Mouse (Mus musculus) granulocyte monocyte progenitor cell, adult 5-6 weeks (primary cell): ENCODE measurements at regions not wholly inside any gene's neighbourhood (a gene's known extent, or its start where the extent isn't known, plus 50 kb on each side); places are given as distances from the start of the nearest gene placed in this dataset.

ENCODE experiments used
- ATAC-seq: replicated peaks from 2 replicates; pipeline ENCODE4 v1.8.0; 2016; ENCODE audit warnings: mild to moderate bottlenecking, moderate TSS enrichment, inconsistent platforms; ENCODE audit not compliant: poor library complexity, severe bottlenecking

DNA sequence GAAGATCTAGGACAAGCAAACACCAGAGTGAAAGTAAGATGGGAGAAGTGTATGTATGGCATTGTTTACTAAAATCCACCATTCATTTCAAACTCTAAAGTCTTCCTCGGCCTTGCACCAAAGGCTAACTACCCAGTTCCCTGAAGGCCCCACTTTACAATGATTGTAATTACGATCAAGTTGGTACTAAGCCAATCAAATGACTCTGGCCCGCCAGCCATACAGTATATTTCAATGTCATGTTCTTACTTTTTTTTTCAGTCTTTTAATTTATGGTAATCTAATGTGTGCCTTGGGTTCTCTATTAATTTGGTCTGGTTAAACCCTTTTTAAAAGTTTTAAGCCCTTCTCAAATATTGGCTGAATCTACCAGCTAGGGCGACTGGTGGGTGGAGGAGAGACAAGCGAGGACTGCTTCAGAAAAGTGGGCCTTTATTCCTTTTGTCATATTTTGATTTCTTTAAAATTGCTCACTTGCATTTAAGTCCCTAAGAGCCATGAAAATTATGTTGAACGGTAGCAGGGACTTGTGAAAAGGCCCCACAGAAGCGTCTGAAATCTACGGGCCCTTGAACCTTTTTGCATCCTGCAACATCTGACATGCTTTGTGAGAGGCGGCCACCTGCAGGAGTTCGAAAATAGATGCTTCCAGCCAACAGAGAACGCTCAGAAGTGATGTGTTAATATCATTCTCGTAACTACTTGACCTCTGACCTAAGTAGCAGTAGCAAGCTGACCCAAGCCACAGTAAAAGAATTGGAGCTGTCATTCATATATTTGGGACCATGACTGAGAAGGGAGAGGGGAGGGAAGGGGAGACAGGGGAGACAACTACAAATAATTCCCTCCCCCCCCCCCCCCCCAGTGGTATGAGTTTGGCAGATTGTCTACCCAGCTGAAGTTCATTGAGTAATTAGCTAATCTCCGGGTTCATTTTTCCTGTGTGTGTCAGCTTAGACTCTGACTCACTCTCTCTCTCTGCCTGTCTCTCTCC is 197.2 kb downstream of the Cdca7 start:
- no peak for ATAC-seq

DNA sequence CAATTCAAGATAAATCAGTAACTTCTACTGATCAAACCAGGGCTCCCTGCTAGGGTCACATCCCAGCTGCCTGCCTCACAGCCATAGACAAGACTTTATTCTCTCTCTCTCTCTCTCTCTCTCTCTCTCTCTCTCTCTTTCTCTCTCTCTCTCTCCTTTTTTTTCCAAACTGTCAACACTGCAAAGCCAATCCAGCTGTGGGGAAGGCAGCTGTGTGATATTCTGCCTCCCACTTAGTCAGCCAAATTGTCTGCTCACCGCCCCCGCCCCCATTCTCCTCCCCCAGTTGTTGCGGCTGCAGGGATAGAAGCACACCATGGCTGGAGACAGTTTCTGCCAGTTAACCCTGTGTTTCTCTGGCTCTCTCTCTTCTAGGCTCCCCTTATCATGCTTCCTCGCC is 198.3 kb downstream of the Cdca7 start:
- ATAC-seq = no peak

GRCm38 (mm10) chr2:72674856-72675440 is 199.0 kb downstream of the Cdca7 start:
- no peak for ATAC-seq

DNA sequence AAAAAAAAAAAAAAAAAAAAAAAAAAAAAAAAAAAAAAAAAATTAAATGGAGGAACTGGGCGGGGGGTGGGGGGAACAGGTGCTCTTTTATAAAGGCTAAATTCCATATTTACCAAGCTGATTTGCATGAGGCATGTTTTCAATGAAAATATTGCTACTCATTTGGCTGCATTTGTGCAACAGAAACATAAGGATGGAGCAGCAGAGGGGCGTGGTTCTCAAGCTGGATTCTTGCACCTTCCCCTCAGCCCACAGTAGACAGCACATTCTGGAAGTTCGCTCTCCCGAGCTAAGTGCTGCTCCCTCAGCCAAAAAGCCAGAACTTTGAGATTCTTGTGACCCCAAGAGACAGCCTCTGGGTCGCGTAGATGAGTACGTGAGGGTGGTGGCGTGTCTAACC is 201.8 kb downstream of the Cdca7 start:
- ATAC-seq = no peak

- ATAC-seq = no peak
These were observed 212.1 kb downstream of the Cdca7 start for GRCm38 (mm10) chr2:72688031-72688430.

DNA sequence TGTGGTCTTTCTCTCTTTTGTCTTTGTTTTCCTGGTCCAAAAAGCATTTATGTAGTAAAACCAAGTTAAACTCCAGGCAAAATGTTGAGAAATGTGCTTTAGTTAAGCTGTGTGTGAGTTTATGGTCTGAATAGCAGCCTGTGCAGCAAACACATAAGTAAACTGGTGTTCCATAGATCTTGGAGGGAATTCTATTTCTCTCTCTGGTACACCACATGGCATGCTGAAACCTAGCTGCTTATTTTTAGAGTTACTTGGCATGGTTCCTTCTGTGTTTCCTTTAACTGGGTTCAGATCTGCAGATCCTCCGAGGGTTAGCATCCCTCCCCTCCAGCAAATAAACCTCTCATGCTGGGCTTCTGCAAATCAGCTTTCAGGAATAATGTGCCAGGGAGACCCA is 225.1 kb downstream of the Cdca7 start:
- no peak for ATAC-seq

DNA sequence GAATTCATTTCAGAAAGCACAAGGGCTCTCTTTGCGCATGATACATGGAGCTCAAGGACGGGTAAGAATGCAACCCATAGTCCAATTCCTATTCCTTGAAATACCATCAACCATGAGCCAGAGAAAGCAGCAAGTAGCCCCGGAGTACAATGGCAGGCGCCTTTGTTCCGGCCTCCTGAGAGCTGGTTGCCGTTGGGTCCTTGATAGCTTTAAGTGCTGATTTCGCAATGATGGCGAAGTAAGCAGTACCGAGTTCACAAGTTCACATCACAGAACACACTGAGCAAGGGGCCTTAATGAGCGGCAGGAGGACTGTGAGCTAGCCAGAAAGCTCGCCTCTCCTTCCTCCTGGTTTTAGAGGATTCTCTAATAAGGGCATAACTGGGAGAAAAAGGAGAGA is 227.3 kb downstream of the Cdca7 start:
- no peak for ATAC-seq

DNA sequence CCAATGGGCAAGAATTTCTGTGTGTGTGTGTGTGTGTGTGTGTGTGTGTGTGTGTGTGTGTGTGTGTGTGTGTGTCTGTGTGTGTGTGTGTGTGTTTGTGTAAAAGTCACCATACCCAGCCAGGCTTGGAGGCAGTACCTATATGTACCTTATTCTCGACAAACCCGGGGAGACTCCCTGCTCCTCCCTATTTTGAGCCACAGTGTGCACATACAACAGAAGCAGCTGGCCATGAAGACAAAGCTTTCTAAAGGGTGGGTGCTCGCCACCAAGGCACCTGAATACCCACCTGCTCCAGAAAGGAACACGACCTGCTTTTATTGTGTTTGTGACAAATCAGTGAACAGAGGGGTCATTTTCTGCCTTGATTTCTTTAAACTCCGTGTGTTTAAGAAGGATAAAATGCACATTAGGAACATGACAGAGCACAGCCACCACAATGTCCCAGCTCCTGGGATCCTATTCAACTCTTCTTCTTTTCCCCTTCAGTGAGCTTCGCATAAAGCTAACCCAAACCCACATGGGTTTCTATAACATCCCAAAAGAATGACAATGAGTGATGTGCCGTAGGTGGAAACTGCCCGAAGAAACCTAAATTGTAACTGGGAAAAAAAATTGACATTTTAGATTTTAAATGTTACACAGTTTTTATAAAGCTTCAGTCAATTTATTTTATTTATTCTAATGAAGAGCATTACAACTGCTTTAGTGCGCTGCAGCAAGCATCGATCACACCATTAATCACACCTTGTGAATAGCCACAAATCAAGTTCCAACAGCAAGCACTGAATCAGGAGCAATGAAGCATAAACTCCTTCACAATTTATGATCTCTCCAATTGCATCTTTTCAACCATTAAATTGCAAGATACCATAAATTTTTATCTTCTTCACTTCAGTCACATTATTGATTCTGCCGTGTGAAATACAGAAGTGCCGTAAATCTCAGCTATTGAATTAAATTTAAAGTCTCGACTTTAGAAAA is 232.0 kb downstream of the Cdca7 start:
- ATAC-seq = no peak

DNA sequence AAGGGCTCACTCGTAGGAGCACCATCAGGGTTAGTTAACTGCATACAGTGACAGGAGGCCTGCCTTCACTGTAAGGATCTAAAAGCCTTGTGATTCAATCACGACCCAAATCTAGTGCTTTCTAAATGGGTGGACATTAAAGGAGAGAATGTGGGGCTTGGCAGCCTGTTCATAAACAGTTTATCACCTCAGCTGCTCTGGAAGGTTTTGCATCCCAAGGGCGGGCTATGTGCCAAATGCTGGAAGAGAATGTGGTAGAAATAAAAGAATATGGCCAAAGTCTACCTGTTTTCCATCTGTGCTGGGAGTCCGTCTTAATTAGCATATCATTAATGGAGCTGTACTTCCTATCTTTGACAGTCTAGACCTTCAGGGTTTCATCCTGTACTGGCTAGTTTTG is 241.0 kb downstream of the Cdca7 start:
- no peak for ATAC-seq

DNA sequence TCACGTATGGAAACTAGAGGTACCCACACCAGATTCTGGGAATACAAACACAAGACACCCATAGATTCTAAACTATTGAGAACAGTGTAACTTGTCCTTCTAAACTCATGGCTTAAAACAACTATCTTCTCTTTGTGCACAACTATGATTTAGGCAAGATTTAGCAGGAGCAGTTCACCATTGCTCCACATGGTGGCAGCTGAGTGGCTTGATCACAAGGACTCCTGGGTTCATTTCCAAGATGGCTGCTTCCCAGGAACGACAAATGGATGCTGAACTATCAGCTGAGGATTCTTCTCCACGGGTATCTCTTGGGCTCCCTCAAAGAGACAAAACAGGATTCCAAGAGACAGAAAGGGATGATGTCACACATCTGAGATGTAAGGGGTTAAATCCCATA is 251.5 kb downstream of the Sp3 start:
- peak; percentile 79 for ATAC-seq

GRCm38 (mm10) chr2:72733371-72733770 is 246.9 kb downstream of the Sp3 start:
- no peak for ATAC-seq

DNA sequence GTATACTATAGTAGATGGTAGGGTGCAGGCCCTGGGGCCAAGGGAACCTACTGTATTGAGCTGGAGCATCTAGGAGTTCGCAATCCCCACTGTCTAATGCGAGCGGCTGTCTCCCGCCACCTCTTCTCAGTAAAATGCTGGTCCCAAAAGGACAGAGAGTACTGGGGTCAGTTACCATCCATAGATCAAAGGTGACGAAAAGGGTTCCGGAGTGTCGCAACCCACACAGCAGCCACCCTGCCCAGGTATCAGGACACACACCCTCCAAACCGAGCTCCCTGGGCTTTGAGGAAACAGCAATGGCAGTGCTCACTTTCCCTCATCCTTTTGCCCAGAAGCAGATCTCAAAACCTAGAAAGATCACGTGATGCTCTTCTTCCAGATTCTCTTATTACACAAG is 245.2 kb downstream of the Sp3 start:
- no peak for ATAC-seq

- ATAC-seq = no peak
These were observed 243.6 kb downstream of the Sp3 start for GRCm38 (mm10) chr2:72736685-72737084.

- peak; percentile 25 for ATAC-seq
These were observed 239.6 kb downstream of the Sp3 start for GRCm38 (mm10) chr2:72740391-72741361.

DNA sequence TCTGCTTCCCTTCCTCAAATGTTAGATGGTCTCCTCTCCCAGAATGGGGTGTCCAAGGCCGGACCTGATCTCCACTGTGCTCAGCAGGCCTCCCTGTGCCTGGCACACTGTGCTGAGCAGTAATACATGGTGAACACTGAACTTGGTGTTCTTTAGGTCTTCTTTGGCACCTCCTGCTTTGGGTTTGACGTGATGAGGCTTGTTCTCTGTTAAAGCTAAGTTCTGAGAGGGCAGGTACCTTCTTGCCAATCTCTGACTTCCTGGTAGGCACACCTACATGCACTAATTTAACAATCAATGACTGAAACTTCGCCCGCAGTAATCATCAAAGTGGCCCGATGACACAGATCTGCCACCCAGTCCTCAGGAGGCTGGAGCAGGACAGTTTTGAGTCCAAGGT is 238.5 kb downstream of the Sp3 start:
- no peak for ATAC-seq

DNA sequence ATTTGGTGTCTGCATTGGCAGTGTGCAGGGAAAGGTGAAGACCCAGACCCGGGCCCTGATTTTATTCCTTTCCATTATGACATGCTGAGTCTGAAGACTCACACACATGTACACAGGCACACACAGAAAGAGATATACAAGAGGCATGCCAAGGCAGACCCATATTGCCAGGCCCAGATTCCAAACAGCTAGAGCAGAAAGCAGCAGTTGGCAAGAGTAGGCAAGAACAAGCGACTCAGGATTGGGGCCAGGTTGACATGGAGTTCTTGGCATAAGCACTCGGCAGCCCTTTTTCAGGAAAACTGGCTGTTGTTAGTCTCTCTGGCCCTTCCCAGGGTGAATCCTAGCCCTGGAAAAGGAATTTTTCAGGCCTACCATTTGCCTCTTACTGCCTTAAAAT is 236.6 kb downstream of the Sp3 start:
- ATAC-seq = no peak

GRCm38 (mm10) chr2:72744901-72745300 is 235.3 kb downstream of the Sp3 start:
- no peak for ATAC-seq

- ATAC-seq = no peak
These were observed 233.6 kb downstream of the Sp3 start for GRCm38 (mm10) chr2:72746476-72747215.

DNA sequence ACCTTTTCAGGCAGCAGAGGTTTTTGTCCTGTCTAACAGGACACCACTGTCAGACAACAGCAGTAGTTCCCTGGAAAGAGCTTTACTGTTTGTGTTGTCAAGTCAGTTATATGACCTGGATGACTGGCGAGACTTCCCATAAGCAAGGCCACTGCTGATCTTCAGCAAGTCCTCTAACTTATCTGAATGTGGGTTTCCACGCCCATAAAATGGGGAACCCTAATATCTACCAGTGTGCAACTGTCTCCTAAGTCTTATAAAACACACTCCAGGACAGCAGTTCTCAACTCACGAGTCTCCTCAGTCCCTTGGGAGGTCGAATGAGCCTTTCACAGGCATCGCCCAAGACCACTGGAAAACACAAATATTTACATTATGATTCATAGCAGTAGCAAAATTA is 232.9 kb downstream of the Sp3 start:
- no peak for ATAC-seq
